Mouse (Mus musculus): Measurements from ENCODE around the gene Rbm19. TPM values are rescaled to one million over a fixed set of nuclear protein-coding genes. Genes with fewer than 3 reads are reported as not detected.

Rbm19 gene
- polyA plus RNA-seq, 1 experiment from 2014 or later, result 22.8 TPM

GRCm38 (mm10) chr5:120235147-120235546 is 118.9 kb downstream of the Rbm19 start:
- H3K9ac ChIP-seq, result no peak overlapping the region
- no peaks in the 10 kb centered on the region for H3K36me3 ChIP-seq
- no peak overlapping the region for H3K27ac ChIP-seq (ENCODE audit: poor library complexity, severe bottlenecking)
- 46% methylated on average over 5 of the region's 5 CpGs for WGBS
- peaks cover 3% of the 10 kb centered on the region; the same call in 1 of the 2 replicates for H3K4me1 ChIP-seq (replicated peaks)
- H3K9me3 ChIP-seq (replicated peaks), result no peaks in the 10 kb centered on the region
- no peak overlapping the region for H3K4me2 ChIP-seq
- H3K27me3 ChIP-seq (replicated peaks), result peaks cover 70% of the 10 kb centered on the region
- ATAC-seq (ENCODE audit: insufficient number of reproducible peaks, low FRiP score), result no peak
- H3K4me3 ChIP-seq, result no peak overlapping the region

- Histone ChIP-seq H3K9me3 (replicated peaks) (no peaks in the 10 kb centered on the region), H3K4me1 (replicated peaks) (peaks cover 3% of the 10 kb centered on the region; the same call in 1 of the 2 replicates), H3K27me3 (replicated peaks) (peaks cover 70% of the 10 kb centered on the region), H3K9ac (no peak overlapping the region), H3K36me3 (no peaks in the 10 kb centered on the region), H3K27ac (ENCODE audit: poor library complexity, severe bottlenecking) (no peak overlapping the region), H3K4me3 (no peak overlapping the region), H3K4me2 (no peak overlapping the region)
- WGBS, result 61% methylated on average over 11 of the region's 11 CpGs
- ATAC-seq (ENCODE audit: insufficient number of reproducible peaks, low FRiP score), result no peak
Measured at GRCm38 (mm10) chr5:120235571-120235970, 119.3 kb downstream of the Rbm19 start.

GRCm38 (mm10) chr5:120240071-120240470 is 123.8 kb downstream of the Rbm19 start:
- WGBS, result 86% methylated on average over 7 of the region's 7 CpGs
- H3K27me3 ChIP-seq (replicated peaks), result peaks cover 71% of the 10 kb centered on the region

GRCm38 (mm10) chr5:120245336-120245735 is 129.1 kb downstream of the Rbm19 start:
- H3K27me3 ChIP-seq (replicated peaks), result peaks cover 87% of the 10 kb centered on the region
- no peaks in the 10 kb centered on the region for H3K9me3 ChIP-seq (replicated peaks)
- H3K4me3 ChIP-seq, result no peak overlapping the region
- H3K36me3 ChIP-seq, result no peaks in the 10 kb centered on the region
- H3K27ac ChIP-seq (ENCODE audit: poor library complexity, severe bottlenecking), result no peak overlapping the region
- ATAC-seq (ENCODE audit: insufficient number of reproducible peaks, low FRiP score), result no peak
- H3K9ac ChIP-seq, result no peak overlapping the region
- no peak overlapping the region for H3K4me2 ChIP-seq
- no peaks in the 10 kb centered on the region for H3K4me1 ChIP-seq (replicated peaks)
- 65% methylated on average over 5 of the region's 5 CpGs for WGBS

More at GRCm38 (mm10) chr5:120240071-120240470, 123.8 kb downstream of the Rbm19 start:
- no peak for ATAC-seq (ENCODE audit: insufficient number of reproducible peaks, low FRiP score)
- H3K9me3 ChIP-seq (replicated peaks), result no peaks in the 10 kb centered on the region
- no peaks in the 10 kb centered on the region for H3K4me1 ChIP-seq (replicated peaks)
- no peak overlapping the region for H3K4me3 ChIP-seq
- no peak overlapping the region for H3K4me2 ChIP-seq
- H3K9ac ChIP-seq, result no peak overlapping the region
- no peak overlapping the region for H3K27ac ChIP-seq (ENCODE audit: poor library complexity, severe bottlenecking)
- H3K36me3 ChIP-seq, result no peaks in the 10 kb centered on the region
